In the genomic region with DNA sequence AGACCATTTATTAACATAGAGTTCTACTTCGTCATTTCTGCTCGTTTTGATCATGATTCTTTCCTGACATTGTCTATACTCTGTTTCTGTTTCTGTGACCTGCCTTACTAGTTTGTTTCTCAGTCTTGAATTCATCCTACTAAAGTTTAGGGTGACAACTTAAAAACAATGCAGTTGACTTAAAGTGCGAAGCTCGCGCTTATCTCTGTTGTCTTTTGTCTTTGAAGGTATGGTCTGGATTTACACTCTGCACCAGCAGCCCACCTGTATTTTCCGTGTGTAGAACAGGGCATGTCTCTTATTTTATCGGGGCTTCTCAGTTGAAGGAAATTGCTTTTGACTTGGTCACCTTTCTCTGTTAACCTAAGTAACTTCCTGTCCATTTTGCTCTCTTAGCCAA, we compare ENCODE assay signal across 8 mouse cellular contexts. TPM values are rescaled to one million over a fixed set of nuclear protein-coding genes. Genes with fewer than 3 reads are reported as not detected.
A peak's percentile ranks its signal among the peaks of the same experiment; 100 is the strongest.
DNase-seq lines count a peak whose midpoint lies in the region; ATAC-seq and TF ChIP-seq lines count a peak whose summit lies in the region.

No protein-coding gene starts in this region.

- no peak for ATAC-seq in kidney, embryonic 14.5 days (ENCODE audit: low FRiP score, low TSS enrichment)
- ATAC-seq in hindbrain, embryonic 12.5 days (ENCODE audit: low FRiP score), result no peak
- ATAC-seq in midbrain, embryonic 11.5 days (ENCODE audit: low FRiP score), result no peak
- ATAC-seq in inflammation-experienced regulatory T-cells, adult 6 months, result no peak
- no peak for ATAC-seq in frontal cortex, adult (ENCODE audit: low TSS enrichment)

- peak overlapping the region; percentile 92 for H3K4me3 ChIP-seq in kidney, embryonic 14.5 days (ENCODE audit: low read length)
- peak overlapping the region; percentile 87 for H3K4me3 ChIP-seq in bone marrow macrophage, adult 2 months (ENCODE audit: insufficient read depth, low read length)
- peak overlapping the region; percentile 99 for H3K4me3 ChIP-seq in hindbrain, embryonic 12.5 days
- peak overlapping the region; percentile 99 for H3K4me3 ChIP-seq in midbrain, embryonic 11.5 days (ENCODE audit: low read depth, low read length)

- peak overlapping the region; percentile 100 for H3K27ac ChIP-seq in kidney, embryonic 14.5 days (ENCODE audit: low read depth, low read length)
- H3K27ac ChIP-seq in bone marrow macrophage, adult 2 months (ENCODE audit: insufficient read depth, low read depth, low read length), result peak overlapping the region; percentile 94
- H3K27ac ChIP-seq in hindbrain, embryonic 12.5 days, result peak overlapping the region; percentile 100
- peak overlapping the region; percentile 100; the same call in 1 of the 2 replicates for H3K27ac ChIP-seq in midbrain, embryonic 11.5 days (ENCODE audit: low read depth, low read length)

- no peaks in the 10 kb centered on the region for H3K27me3 ChIP-seq in kidney, embryonic 14.5 days (ENCODE audit: control insufficient read depth, insufficient read depth, low read length)
- H3K27me3 ChIP-seq in hindbrain, embryonic 12.5 days, result no peaks in the 10 kb centered on the region
- H3K27me3 ChIP-seq in midbrain, embryonic 11.5 days (ENCODE audit: control insufficient read depth, insufficient read depth, low read length), result no peaks in the 10 kb centered on the region

- peak overlapping the region; percentile 99 for H3K4me2 ChIP-seq in kidney, embryonic 14.5 days (replicated peaks; ENCODE audit: low read depth, low read length)
- peak overlapping the region; percentile 98 for H3K4me2 ChIP-seq in hindbrain, embryonic 12.5 days (replicated peaks)
- peak overlapping the region; percentile 97 for H3K4me2 ChIP-seq in midbrain, embryonic 11.5 days

- H3K9me3 ChIP-seq in kidney, embryonic 14.5 days (ENCODE audit: control insufficient read depth, low read length), result no peaks in the 10 kb centered on the region
- no peaks in the 10 kb centered on the region for H3K9me3 ChIP-seq in hindbrain, embryonic 12.5 days (replicated peaks)
- no peaks in the 10 kb centered on the region for H3K9me3 ChIP-seq in midbrain, embryonic 11.5 days (ENCODE audit: control insufficient read depth, low read length)

- H3K9ac ChIP-seq in kidney, embryonic 14.5 days (ENCODE audit: low read depth, low read length), result peak overlapping the region; percentile 98
- peak overlapping the region; percentile 91 for H3K9ac ChIP-seq in hindbrain, embryonic 12.5 days
- peak overlapping the region; percentile 99 for H3K9ac ChIP-seq in midbrain, embryonic 11.5 days (ENCODE audit: low read length)

- 2% methylated on average over 7 of the region's 7 CpGs for WGBS in kidney, embryonic 14.5 days
- whole genome bisulfite sequencing in hindbrain, embryonic 12.5 days, result 3% methylated on average over 7 of the region's 7 CpGs
- 3% methylated on average over 7 of the region's 7 CpGs for WGBS in midbrain, embryonic 11.5 days

- no peak for DNase-seq in kidney, postnatal 36 days
- DNase-seq in midbrain, embryonic 11.5 days (ENCODE audit: low spot score, missing footprints), result peak; percentile 90
- DNase-seq in urinary bladder, adult 2 months (ENCODE audit: low spot score), result no peak

- TF ChIP-seq CTCF in bone marrow macrophage, adult 2 months (IDR thresholded peaks at IDR 0.05; ENCODE audit: low read depth, low read length), result no peak

- peaks cover 13% of the 10 kb centered on the region for H3K4me1 ChIP-seq in kidney, embryonic 14.5 days (ENCODE audit: control insufficient read depth, insufficient read depth, low read length)
- peaks cover 26% of the 10 kb centered on the region for H3K4me1 ChIP-seq in bone marrow macrophage, adult 2 months (ENCODE audit: control insufficient read depth, insufficient read depth, low read length)
- peaks cover 20% of the 10 kb centered on the region for H3K4me1 ChIP-seq in hindbrain, embryonic 12.5 days
- H3K4me1 ChIP-seq in midbrain, embryonic 11.5 days (ENCODE audit: control insufficient read depth, insufficient read depth, low read length), result peaks cover 14% of the 10 kb centered on the region

- peaks cover 9% of the 10 kb centered on the region; the same call in 1 of the 2 replicates for H3K36me3 ChIP-seq in kidney, embryonic 14.5 days (ENCODE audit: control insufficient read depth, insufficient read depth, low read length)
- H3K36me3 ChIP-seq in hindbrain, embryonic 12.5 days, result peaks cover 6% of the 10 kb centered on the region
- peaks cover 7% of the 10 kb centered on the region; the same call in 1 of the 2 replicates for H3K36me3 ChIP-seq in midbrain, embryonic 11.5 days (ENCODE audit: control insufficient read depth, insufficient read depth, low read length)

- no peak for TF ChIP-seq POLR2A in bone marrow macrophage, adult 2 months (IDR thresholded peaks at IDR 0.05; ENCODE audit: borderline replicate concordance, low read depth, low read length)

RNA-seq across cellular contexts. Expression of a gene that starts 0.7 kb away (rescaled TPM):
- 153 and 178 TPM in 2 replicates for polyA plus RNA-seq in kidney, embryonic 14.5 days (2014; fragmentation: Nextera tagmentation; extraction: Ambion mirVana)
- polyA plus RNA-seq in bone marrow macrophage, adult 2 months (2012; ENCODE audit: insufficient read depth, insufficient read length, missing spikeins), result 156 and 185 TPM in 2 replicates
- 137 and 151 TPM in 2 replicates for polyA plus RNA-seq in hindbrain, embryonic 12.5 days (2016; fragmentation: Nextera tagmentation; extraction: Ambion mirVana)
- polyA plus RNA-seq in midbrain, embryonic 11.5 days (2014; fragmentation: Nextera tagmentation; extraction: Ambion mirVana), result 98.7 and 99.2 TPM in 2 replicates
- polyA plus RNA-seq in inflammation-experienced regulatory T-cells, adult 6 months (2017; shearing (Covaris generic)), result 100 to 1,000 TPM; 115 to 154 (median 144) TPM
- polyA plus RNA-seq in urinary bladder, adult 2 months (2012; rRNA removed), result 135 and 154 TPM in 2 replicates

RNA-seq across cellular contexts. Expression of a gene that starts 3.8 kb away (rescaled TPM):
- polyA plus RNA-seq in kidney, embryonic 14.5 days (2014; fragmentation: Nextera tagmentation; extraction: Ambion mirVana), result 16.1 and 19.3 TPM in 2 replicates
- 206 and 214 TPM in 2 replicates for polyA plus RNA-seq in bone marrow macrophage, adult 2 months (2012; ENCODE audit: insufficient read depth, insufficient read length, missing spikeins)
- polyA plus RNA-seq in hindbrain, embryonic 12.5 days (2016; fragmentation: Nextera tagmentation; extraction: Ambion mirVana), result 13.1 and 14.2 TPM in 2 replicates
- polyA plus RNA-seq in midbrain, embryonic 11.5 days (2014; fragmentation: Nextera tagmentation; extraction: Ambion mirVana), result 8.0 and 9.5 TPM in 2 replicates
- 100 to 1,000 TPM in 2 of 3 experiments, 10 to 100 TPM in 1; 75.8 to 241 (median 198) TPM for polyA plus RNA-seq in inflammation-experienced regulatory T-cells, adult 6 months (2017; shearing (Covaris generic))
- 30.0 and 31.9 TPM in 2 replicates for polyA plus RNA-seq in urinary bladder, adult 2 months (2012; rRNA removed)

RNA-seq across cellular contexts. Expression of a gene that starts 20.0 kb away (rescaled TPM):
- polyA plus RNA-seq in kidney, embryonic 14.5 days (2014; fragmentation: Nextera tagmentation; extraction: Ambion mirVana), result 18.5 and 21.9 TPM in 2 replicates
- polyA plus RNA-seq in bone marrow macrophage, adult 2 months (2012; ENCODE audit: insufficient read depth, insufficient read length, missing spikeins), result 3.0 and 4.9 TPM in 2 replicates
- 0.21 TPM in 1 of 2 replicates, not detected in the other for polyA plus RNA-seq in hindbrain, embryonic 12.5 days (2016; fragmentation: Nextera tagmentation; extraction: Ambion mirVana)
- not detected in 2 replicates for polyA plus RNA-seq in midbrain, embryonic 11.5 days (2014; fragmentation: Nextera tagmentation; extraction: Ambion mirVana)
- polyA plus RNA-seq in inflammation-experienced regulatory T-cells, adult 6 months (2017; shearing (Covaris generic)), result 10 to 100 TPM in 2 of 3 experiments, 1 to 10 TPM in 1; 9.2 to 14.4 (median 11.3) TPM
- polyA plus RNA-seq in urinary bladder, adult 2 months (2012; rRNA removed), result 4.1 and 4.9 TPM in 2 replicates

RNA-seq across cellular contexts. Expression of a gene that starts 29.8 kb away (rescaled TPM):
- polyA plus RNA-seq in kidney, embryonic 14.5 days (2014; fragmentation: Nextera tagmentation; extraction: Ambion mirVana), result 4.1 and 4.2 TPM in 2 replicates
- polyA plus RNA-seq in bone marrow macrophage, adult 2 months (2012; ENCODE audit: insufficient read depth, insufficient read length, missing spikeins), result 232 and 258 TPM in 2 replicates
- polyA plus RNA-seq in hindbrain, embryonic 12.5 days (2016; fragmentation: Nextera tagmentation; extraction: Ambion mirVana), result 1.4 and 2.1 TPM in 2 replicates
- 0.25 and 0.38 TPM in 2 replicates for polyA plus RNA-seq in midbrain, embryonic 11.5 days (2014; fragmentation: Nextera tagmentation; extraction: Ambion mirVana)
- 1 to 10 TPM; 2.3 to 5.0 (median 4.5) TPM for polyA plus RNA-seq in inflammation-experienced regulatory T-cells, adult 6 months (2017; shearing (Covaris generic))
- polyA plus RNA-seq in urinary bladder, adult 2 months (2012; rRNA removed), result 22.4 and 22.8 TPM in 2 replicates

RNA-seq across cellular contexts. Expression of a gene that starts 31.0 kb away (rescaled TPM):
- 0.51 and 0.76 TPM in 2 replicates for polyA plus RNA-seq in kidney, embryonic 14.5 days (2014; fragmentation: Nextera tagmentation; extraction: Ambion mirVana)
- 0.88 TPM in 1 of 2 replicates, not detected in the other for polyA plus RNA-seq in bone marrow macrophage, adult 2 months (2012; ENCODE audit: insufficient read depth, insufficient read length, missing spikeins)
- polyA plus RNA-seq in hindbrain, embryonic 12.5 days (2016; fragmentation: Nextera tagmentation; extraction: Ambion mirVana), result 0.29 and 0.39 TPM in 2 replicates
- polyA plus RNA-seq in midbrain, embryonic 11.5 days (2014; fragmentation: Nextera tagmentation; extraction: Ambion mirVana), result 0.19 and 0.33 TPM in 2 replicates
- 10 to 100 TPM; 14.3 to 81.2 (median 53.9) TPM for polyA plus RNA-seq in inflammation-experienced regulatory T-cells, adult 6 months (2017; shearing (Covaris generic))
- polyA plus RNA-seq in urinary bladder, adult 2 months (2012; rRNA removed), result 1.7 and 2.1 TPM in 2 replicates
